Mouse (Mus musculus): Measurements from ENCODE around the gene Slc4a1.
"Not testable (repeated sequence)": the region's sequence is repeated elsewhere in the genome, so short reads cannot be mapped to it uniquely, and the experiment has no call there.

Gene Slc4a1

DNA sequence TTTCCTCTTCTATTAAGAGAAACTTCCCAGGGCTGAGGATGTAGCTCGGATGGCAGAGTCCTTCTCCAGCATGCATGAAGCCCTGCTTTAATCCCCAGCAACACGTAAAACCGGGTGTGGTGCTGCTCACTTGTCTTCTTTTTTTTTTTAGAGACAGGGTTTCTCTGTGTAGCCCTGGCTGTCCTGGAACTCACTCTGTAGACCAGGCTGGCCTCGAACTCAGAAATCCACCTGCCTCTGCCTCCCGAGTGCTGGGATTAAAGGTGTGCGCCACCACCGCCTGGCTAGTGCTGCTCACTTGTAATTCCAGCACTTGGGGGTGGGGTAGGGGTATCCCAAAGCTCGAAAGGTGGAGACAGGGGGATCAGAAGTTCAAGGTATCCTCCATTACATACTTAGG, at the start of gene Slc4a1:
TSS of gene Slc4a1 (minus strand) at position 101 of the 400 bp plus-strand sequence.
- DNase-seq (ENCODE audit: low read depth, low spot score) = not testable (repeated sequence)

DNA sequence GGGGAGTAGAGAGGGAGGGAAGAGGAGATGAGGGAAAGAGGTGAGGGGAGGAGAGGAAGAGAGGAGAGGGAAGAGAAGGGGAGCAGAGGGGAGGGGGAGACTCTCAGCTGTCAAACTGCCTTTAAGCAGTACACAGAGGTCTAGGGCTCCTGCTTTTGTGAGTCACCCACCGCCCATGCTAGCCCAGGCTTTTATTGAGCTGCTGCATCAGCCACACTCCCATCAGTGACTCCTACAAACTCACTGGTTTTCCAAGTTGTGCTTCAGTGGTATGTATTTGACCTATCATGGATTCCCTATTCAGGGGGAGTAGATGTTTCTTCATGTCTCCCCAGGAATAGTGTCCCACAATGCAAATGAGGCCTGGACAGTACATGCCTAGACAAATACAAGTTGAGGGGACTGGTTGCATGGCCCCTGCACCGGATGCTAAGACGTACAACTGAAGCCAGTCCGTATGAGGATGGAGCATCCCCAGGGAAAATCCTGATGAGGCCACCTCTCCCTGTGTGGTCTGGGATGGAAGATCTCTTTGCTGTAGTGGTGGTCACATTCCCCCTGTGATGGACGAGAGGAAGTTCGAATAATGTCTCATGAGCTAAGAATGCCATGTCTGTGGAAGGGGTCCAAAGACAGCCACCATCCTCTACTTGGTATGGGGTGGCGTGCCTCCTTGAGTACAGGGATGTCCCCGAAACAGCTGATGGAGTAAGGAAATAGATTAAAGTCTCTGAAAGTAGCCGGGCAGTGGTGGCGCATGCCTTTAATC, 49.2 kb upstream of the Slc4a1 start:
- no peak for DNase-seq (ENCODE audit: low read depth, low spot score)

DNA sequence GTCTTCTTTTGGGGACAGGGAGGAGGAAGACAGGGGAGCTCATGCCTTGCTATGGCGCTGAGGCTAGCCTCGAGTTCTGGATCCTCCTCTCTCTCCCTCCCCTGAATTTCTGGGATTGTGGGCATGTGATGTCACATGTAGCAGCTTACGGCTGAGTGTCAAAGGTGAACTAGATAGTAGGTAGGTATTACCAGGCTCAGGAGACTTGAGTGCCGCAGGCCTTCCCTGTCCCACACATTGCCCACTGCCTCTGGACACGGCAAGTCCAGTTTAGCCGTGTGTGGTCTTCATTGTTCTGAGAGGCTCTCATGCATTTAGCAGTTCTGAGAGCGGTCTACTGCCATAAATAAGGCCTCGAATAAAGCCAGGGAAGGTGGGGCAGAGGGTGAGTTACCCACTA, 47.1 kb upstream of the Slc4a1 start:
- no peak for DNase-seq (ENCODE audit: low read depth, low spot score)

DNA sequence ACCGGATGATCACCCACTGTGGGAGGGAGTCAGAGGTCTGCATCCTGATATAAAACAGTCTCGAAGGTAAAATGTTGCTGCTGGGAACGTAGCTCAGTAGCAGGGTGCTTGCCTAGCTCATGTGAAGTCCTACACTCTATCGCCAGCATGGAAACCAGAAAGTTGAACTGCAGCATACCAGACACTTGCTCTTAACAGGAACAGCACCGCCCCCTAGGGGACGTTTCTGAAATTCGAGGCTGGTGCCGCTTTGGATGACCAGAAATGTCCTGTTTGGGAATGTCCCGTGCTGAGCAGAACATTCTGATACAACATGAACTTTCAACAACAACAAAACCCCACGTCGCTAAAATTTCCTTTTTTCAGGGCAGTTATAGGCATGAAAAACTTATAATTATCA, 45.7 kb upstream of the Slc4a1 start:
- peak; percentile 91 for DNase-seq (ENCODE audit: low read depth, low spot score)

DNA sequence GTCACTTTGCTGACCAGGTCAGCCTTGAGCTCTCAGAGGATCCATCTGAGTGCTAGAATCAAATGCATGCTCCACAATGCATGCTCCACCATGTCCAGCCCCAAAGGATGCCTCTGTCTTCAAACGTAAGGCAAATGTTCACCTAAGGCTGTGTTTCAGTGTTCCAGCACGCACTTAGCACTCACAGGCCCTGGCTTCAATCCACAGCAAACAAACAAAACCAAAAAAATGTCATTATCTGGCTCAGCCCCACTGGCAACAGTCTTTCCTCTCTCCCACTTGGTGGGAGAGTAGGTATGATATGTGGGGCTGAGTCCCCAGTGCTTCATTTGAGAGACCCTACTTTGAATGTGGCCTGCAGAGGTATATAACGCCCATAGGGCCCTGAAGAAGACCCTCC, 45.1 kb upstream of the Slc4a1 start:
- DNase-seq (ENCODE audit: low read depth, low spot score) = no peak

DNA sequence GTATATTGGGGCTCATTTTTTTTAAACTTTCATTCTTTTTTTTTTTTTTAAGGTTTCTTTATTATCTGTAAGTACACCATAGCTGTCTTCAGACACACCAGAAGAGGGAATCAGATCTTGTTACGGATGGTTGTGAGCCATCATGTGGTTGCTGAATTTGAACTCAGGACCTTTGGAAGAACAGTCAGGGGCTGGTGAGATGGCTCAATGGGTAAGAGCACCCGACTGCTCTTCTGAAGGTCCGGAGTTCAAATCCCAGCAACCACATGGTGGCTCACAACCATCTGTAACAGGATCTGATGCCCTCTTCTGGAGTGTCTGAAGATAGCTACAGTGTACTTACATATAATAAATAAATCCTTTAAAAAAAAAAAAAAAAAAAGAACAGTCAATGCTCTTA, 44.3 kb upstream of the Slc4a1 start:
- not testable (repeated sequence) for DNase-seq (ENCODE audit: low read depth, low spot score)

DNA sequence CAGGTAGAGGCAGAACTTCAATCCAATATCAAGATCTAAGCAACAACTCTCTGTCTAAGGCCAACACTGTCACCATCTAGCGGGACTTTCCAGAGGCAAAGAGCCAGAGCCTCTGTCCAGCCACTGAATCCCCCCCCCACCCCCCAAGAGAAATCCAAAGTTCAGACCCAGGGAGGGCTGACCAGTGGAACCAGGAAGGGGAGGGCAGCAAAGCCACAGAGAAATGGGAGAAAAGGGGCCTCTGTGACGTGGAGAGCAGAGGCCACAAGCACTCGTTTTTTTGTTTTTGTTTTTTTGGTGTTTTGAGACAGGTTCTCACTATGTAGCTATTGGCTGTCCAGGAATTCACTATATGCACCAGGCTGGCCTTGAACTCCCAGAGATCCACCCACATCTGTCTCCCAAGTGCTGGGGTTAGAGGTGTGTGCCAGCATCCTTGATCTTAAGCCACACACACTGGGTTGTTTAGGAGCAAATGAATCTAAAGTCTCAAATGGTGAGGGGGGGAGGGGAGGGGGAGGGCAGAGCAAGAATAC, 43.9 kb upstream of the Slc4a1 start:
- no peak for DNase-seq (ENCODE audit: low read depth, low spot score)

DNA sequence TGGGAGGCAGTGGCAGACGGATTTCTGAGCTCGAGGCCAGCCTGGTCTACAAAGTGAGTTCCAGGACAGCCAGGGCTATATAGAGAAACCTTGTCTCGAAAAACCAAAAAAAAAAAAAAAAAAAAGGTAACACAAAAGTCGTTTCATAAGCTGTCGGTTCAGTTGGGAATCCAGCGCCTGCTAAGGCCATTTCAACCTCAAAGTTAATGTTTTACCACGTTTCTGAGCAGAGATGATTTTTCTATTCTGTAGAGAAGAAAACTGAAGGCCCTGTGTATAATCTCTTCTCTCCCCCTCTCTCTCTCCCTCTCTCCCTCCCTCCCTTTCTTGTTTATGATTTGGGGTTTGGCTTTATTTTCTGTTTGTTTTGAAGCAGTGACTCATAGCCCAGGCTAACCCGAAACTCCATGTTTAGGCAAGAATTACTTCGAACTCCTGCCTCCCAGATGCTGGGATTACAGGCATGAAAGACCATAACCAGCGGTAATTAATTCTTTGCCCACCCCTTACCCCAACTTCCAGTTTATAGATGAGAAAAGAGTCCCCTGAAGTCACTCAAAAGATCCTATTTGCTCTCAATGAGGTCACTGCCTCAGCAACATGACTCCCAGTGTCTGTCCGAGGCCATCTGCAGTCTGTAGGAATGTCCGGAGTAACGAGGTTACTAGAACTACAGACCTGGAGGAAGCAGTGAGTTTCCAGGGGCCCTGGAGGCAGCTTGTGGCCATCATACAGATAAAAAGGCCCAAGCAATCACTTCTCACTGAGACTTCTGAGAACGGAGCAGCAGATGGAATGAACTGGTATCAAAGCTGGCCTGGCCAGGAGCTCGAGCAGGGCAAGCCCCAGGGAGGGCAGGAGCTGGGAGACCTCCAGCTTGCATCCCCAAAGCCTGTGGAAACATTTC, 43.1 kb upstream of the Slc4a1 start:
- DNase-seq (ENCODE audit: low read depth, low spot score) = no peak

DNA sequence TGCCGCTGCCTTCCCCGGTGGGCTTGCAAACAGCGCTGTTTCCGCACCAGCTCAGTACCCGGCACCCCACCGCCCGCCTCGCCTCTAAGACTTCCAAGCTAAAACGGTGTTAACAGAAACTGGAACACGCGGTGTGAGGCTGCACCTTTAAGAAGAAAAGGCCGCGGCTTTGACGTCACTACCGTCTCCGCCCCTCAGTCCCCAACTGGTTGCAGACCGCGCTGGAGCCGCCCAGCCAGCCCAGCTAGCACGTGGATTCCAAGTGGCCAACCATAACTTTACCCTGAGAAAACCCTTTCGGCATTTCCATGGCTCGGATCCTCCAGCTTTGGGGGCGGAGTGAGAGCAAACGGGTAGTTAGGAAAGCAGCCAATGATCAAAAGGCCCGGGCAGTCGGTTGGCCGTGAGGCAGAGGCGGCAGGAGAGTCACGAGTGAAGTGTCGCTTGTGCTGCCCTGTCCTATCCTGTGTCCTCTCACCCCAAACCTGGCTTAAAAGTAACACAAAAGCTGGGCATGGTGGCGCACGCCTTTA, 42.4 kb upstream of the Slc4a1 start:
- DNase-seq (ENCODE audit: low read depth, low spot score) = peak; percentile 99

DNA sequence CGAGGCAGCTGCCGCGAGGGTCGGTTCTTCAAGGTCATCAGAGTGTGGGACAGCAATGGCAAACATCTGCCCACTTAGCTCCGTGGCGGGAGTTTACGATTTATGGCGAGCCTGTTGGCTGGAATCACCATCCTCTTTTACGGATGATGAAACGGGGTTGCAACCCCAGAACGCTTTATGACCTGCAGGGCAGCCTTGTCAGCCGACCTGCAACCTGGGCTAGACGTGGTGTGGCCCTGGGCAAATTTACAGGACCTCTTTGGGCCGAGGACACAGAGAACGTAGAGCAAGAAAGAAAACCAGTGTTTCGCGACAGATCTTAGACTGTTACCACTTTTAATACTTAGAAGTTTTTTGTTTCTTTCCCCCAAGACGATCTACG, 41.8 kb upstream of the Slc4a1 start, which contains the start of gene Slc25a39:
TSS of gene Slc25a39 (minus strand) at position 113 of the 382 bp plus-strand sequence.
- DNase-seq (ENCODE audit: low read depth, low spot score) = no peak

DNA sequence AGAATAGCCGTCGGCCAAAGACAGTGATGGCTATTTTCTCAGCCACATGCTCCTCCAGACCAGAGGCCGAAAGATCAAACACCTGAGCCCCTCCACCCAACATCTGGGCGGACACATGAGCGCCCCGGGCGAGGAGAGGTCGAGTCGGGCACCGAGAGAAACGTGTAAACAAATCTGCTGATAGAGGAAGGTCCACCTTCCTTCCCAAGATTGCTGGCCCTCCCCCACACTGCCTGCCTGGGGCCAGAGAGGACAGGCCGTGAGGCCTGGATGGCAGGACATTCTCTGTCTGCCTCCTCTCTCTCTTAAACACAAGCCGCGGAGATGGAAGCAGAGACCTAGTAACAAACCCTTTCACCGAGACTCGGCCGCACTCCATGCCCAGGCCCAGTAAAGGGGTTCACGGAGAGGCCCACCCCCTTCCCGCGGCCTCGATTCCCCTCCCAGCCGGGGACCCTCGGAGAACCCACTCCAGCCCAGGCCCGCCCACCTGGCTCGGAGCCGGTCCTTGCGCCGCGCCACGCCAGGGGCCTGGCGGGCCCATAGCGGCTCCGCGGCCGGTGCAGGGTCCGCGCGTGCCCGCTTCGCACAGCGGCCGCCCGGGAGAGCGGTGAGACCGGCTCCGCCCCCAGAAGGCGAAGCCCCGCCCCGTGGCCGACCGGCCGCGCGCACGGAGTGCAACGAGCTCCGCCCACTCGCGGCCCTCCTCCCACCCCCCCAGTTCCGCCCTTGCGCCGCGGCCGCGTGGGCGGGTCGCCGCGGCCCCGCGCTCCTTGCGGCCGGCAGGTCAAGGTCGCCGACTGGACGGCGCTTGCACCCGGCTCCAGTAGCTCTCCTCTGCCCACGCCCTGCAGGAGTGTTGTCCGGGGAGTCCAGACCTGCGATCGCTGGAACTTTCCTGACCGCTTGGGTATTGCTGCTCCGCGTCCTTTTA, 41.2 kb upstream of the Slc4a1 start:
- DNase-seq (ENCODE audit: low read depth, low spot score) = peak; percentile 88

DNA sequence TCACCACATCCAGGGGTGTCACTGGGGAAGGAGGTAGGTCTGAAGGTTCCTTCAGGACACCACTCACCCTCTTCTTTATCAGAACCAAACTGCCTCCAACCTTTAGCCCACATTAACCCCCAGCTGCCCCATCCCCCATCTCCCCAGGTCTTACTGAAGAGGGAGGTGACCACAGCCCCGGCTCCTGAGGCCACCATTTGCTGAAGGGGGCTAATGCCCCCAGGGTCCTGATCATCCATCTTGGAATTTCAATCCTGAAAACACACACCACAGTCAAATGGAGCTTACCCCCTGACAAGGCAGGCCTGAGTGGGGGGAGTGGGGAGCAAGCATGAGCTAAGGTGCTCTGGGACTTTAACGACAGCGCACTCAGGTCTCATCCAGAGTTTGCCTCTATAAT, 40.4 kb upstream of the Slc4a1 start:
- no peak for DNase-seq (ENCODE audit: low read depth, low spot score)

DNA sequence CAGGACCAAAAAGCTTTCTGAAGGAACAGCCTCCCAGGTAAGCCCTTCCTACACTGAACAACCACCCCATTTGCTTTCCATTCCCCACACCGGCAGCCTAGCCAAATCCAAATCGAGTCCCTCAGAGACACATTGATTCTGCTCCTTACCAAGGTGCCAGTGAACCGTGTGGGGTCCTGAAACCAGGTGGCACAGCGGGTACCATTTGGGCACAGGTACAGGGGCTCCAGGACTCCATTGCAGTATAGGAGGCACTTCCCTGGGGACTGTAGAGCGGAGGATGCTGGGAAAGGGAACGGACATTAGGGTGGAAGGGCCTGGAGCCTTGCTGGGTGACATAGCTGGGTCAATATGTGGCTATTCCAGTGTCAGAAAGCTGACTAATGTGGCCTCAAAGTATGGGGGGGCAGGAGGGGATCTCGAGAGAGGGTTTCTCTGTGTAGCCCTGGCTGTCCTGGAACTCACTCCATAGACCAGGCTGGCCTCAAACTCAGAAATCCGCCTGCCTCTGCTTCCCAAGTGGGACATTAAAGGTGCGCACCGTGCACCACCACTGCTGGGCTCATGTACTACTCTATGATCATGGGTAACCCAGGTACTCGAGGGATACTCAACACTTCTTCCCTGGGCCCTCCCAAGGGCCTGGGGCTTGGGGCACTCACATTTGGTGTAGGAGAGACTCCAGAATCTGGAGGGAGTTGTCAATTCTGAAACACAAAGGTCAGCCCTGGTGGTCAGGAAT, 39.7 kb upstream of the Slc4a1 start:
- DNase-seq (ENCODE audit: low read depth, low spot score) = no peak

DNA sequence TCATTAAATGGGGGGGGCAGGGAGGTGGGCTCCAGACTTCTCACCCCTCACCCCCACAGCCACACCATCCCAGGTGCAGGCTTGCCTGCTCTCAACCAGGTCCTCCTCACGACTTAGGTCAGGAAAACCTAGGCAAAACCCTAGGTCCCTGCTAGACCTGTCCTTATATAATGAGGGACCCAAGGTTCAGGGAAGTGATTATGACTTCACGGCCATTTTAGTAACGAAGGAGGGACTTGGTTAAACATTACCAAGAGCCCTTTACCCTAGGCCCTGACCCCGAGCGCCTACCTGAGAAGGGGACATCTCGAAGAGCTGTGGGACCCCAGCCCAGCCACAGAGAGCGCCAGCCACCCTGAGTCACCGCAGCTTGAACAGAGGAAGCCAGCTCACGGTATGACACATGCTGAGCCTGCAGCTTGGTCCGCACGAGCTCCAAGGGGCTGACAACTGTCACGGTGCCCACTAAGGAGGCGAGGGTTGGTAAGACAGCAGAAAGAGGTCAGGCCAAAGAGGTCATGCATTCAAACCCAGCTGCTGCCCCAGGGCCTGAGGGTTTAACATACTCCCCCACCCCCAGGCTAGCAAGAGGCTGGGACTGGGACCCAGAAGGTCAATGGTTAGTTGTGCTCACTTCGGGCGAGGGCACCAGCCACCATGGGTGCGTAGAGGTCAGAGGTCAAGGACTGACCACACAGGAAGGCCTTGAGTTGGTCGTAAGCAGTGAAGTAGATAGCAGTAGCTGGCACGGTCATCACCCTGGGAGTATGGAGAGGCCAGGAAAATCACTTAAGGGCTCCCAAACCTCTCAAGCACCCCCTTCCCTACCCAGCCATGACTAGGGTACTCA, 38.4 kb upstream of the Slc4a1 start:
- no peak for DNase-seq (ENCODE audit: low read depth, low spot score)

DNA sequence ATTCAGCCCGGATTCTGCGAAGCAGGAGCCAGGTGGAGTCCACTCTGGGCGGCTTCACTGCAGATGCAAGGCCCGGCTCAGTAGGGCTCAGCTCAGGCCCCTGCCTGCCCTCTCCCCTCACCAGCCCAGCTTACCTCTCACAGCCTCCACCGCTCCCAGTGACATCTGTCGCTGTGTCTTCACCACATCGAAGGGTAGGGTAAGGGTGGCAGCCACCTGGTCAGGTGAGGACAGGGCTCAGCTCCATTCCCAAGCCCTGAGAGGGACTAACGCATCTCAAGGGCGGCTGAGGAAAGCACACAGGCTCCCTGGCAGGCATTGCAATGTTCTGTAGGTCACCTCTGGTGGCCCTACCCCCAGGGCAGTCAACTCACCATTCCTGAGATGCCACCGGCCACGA, 37.7 kb upstream of the Slc4a1 start:
- no peak for DNase-seq (ENCODE audit: low read depth, low spot score)

DNA sequence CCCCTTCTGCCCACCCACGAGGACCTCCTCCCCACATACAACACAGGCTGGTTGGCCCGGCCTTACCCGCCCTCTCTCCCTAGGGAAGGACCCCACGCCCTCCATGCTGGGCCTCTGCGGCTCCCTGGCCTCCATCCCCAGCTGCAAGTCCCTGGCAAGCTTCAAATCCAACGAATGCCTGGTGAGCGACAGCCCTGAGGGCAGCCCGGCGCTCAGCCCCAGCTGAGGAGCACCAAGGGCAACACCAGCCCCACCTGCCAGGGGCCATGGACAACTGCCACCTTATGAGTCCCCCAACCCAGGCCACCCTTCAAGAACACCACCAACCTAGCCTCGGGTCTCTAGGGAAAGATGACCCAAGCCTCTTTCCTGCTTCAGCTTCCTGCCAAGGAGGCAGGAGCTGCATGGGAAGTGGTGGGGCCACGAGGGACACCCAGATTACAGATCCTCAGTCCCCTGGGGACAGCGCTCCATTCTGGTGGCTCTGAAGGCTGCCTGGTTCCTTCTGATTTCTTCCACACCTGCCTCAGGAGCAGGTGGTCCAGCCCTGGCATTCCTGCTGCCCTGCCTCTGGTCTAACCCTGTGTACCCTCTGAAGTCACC, 36.0 kb upstream of the Slc4a1 start:
- no peak for DNase-seq (ENCODE audit: low read depth, low spot score)

DNA sequence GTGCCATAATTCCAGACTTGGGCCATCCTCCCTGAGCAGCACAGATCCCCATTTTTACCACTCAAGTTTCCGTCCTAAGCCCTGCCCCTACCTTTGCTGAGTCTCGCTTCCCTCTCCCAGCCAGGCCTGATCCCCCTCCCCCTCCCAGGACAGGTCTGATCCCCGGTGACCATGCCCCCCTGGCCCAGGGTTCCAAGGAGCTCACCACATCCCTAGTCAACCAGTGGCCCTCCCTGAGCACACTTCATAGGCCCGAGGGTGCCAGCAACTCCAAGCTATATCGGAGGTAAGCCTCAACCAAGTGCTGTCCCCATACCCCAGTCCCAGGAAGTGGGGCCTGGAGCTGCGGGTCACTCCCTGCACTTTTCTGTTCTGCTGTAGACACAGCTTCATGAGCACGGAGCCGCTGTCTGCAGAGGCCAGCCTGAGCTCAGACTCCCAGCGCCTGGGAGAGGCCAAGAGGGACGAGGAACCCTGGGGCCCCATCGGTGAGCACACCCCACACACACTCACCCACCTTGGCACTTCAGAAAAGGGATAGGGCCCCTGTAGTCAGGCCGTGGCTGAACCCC, 34.6 kb upstream of the Slc4a1 start:
- no peak for DNase-seq (ENCODE audit: low read depth, low spot score)

DNA sequence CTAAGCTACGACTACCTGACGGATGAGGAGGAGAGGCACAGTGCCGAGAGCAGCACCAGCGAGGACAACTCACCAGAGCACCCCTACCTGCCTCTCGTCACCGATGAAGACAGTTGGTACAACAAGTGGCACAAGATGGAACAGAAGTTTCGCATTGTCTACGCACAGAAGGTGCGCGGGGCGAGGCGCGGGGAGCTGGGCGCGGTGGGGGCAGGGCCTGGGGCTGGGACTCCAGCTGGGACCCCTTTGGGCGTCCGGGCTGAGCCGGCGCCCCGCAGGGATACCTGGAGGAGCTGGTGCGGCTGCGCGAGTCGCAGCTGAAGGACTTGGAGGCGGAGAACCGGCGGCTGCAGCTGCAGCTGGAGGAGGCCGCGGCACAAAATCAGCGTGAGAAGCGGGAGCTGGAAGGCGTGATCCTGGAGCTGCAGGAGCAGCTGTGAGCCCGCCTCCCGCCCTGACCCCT, 33.6 kb upstream of the Slc4a1 start:
- DNase-seq (ENCODE audit: low read depth, low spot score) = no peak

DNA sequence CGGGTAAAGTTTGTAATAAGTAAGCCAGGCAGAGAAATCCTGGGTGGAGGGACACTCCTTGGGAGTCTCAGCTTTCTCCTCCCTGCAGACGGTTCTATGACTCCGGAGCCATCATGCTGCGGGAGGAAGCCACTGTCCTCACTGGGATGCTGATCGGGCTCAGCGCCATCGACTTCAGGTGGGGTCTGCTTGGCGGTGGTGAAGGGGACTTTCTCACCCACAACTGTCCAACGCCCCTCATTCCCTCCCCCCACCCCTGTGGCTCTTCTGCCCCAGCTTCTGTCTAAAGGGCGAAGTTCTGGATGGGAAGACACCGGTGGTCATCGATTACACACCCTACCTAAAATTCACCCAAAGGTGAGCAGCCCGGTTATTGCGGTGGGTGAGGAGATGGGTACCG, 33.1 kb upstream of the Slc4a1 start:
- DNase-seq (ENCODE audit: low read depth, low spot score) = no peak

Data from forelimb bud, embryonic 11.5 days (tissue).